Mouse (Mus musculus): ENCODE measurements around the gene Hnrnpf. TPM values are rescaled to one million over a fixed set of nuclear protein-coding genes. Genes with fewer than 3 reads are reported as not detected.
A peak's percentile ranks its signal among the peaks of the same experiment; 100 is the strongest.

Hnrnpf gene
- total RNA-seq, 2 experiments from 2014 or later = 468 to 481 TPM

GRCm38 (mm10) chr6:117920659-117921640 is 20.8 kb downstream of the Hnrnpf start:
- DNase-seq = peak; percentile 40

- DNase-seq = no peak
These were observed 21.9 kb downstream of the Hnrnpf start for GRCm38 (mm10) chr6:117922041-117922440.

GRCm38 (mm10) chr6:117926871-117927491 is 26.9 kb downstream of the Hnrnpf start:
- DNase-seq = no peak

- no peak for DNase-seq
These were observed 27.8 kb downstream of the Hnrnpf start for GRCm38 (mm10) chr6:117927955-117928354.

GRCm38 (mm10) chr6:117928746-117929145 is 28.6 kb downstream of the Hnrnpf start:
- no peak for DNase-seq

- DNase-seq = no peak
These were observed 30.0 kb downstream of the Hnrnpf start for GRCm38 (mm10) chr6:117929945-117930655.

- DNase-seq = peak; percentile 48
These were observed 32.4 kb downstream of the Hnrnpf start for GRCm38 (mm10) chr6:117932325-117933051.

GRCm38 (mm10) chr6:117934301-117934700 is 34.2 kb downstream of the Hnrnpf start:
- no peak for DNase-seq

- no peak for DNase-seq
These were observed 35.8 kb downstream of the Hnrnpf start for GRCm38 (mm10) chr6:117935681-117936612.

GRCm38 (mm10) chr6:117937222-117937932 is 37.3 kb downstream of the Hnrnpf start, which contains the start of gene Fxyd4:
Gene Fxyd4 (minus strand): TSS chr6:117937692.
- no peak for DNase-seq

- DNase-seq = no peak
These were observed 38.8 kb downstream of the Hnrnpf start for GRCm38 (mm10) chr6:117938951-117939350.

GRCm38 (mm10) chr6:117942769-117943168 is 42.6 kb downstream of the Hnrnpf start:
- DNase-seq = no peak

- DNase-seq = no peak
These were observed 43.8 kb downstream of the Hnrnpf start for GRCm38 (mm10) chr6:117943899-117944298.

- no peak for DNase-seq
These were observed 52.2 kb downstream of the Hnrnpf start for GRCm38 (mm10) chr6:117952330-117952729.

GRCm38 (mm10) chr6:117956161-117956560 is 56.0 kb downstream of the Hnrnpf start:
- DNase-seq = no peak

GRCm38 (mm10) chr6:117956851-117957501 is 56.9 kb downstream of the Hnrnpf start:
- DNase-seq = no peak

- DNase-seq = no peak
These were observed 63.1 kb downstream of the Hnrnpf start for GRCm38 (mm10) chr6:117963201-117963600.

- DNase-seq = no peak
These were observed 66.6 kb downstream of the Hnrnpf start for GRCm38 (mm10) chr6:117966729-117967128.

All from heart, postnatal 4 days (tissue).